Mouse (Mus musculus): ENCODE data around the gene Olfr883. TPM values are rescaled to one million over a fixed set of nuclear protein-coding genes. Genes with fewer than 3 reads are reported as not detected.

The Olfr883 gene
- polyA plus RNA-seq (2012; rRNA removed): not detected in 2 replicates

DNA sequence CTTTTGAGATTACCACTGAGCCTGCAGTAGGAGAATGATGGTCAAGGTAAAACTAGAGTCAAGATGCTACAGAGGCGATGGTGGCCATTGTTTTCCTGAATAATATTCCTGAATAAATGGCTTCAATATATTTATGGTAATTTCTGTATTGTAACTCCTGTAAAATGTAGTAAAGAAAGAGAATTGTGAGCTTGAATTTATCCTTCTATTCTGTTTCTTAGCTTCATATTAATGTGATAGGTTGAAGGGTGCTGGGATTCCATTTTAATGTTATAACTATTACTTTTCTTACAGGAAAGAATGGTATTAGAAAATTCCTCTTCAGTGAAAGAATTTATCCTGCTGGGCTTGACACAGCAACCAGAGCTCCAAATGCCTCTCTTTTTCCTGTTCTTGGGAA is at the start of gene Olfr883:
Olfr883 (plus strand) TSS at position 301 of the 400 bp plus-strand sequence.

DNA sequence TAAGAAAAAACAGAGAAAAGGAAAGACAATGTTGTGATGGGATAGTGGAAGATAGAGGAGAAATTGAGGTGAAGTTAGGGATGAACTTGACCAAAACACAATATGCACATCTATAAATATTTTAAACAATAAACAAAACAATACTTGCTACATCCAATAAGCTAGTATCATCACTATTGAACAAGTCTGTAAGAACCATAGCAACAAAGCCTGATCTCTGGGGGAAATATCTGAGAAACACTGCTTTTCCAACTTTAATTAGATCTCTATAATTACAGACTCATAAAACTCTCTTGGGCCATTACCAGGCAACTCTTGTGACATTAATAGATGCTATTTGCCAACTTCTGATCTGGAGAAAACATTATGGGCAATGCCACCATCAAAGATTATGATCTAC is 34.1 kb upstream of the Olfr883 start, which contains the start of gene Olfr881:
Olfr881 (plus strand) TSS at position 301 of the 400 bp plus-strand sequence.

GRCm38 (mm10) chr9:38046255-38046654 is 20.6 kb downstream of the Olfr883 start, which contains the start of gene Olfr884:
TSS of gene Olfr884 (plus strand) at chr9:38046555.

GRCm38 (mm10) chr9:38061022-38061421 is 35.4 kb downstream of the Olfr883 start, which contains the start of gene Olfr885:
TSS of gene Olfr885 (plus strand) at chr9:38061322.

Other genes starting within 250 kb of the Olfr883 start
- gene Olfr876, start 222.8 kb upstream of the Olfr883 start, polyA plus RNA-seq (2012; rRNA removed): not detected in 2 replicates
- gene Olfr877, start 171.5 kb upstream of the Olfr883 start, polyA plus RNA-seq (2012; rRNA removed): not detected in 2 replicates
- not detected in 2 replicates for gene Olfr145, start 129.1 kb upstream of the Olfr883 start, polyA plus RNA-seq (2012; rRNA removed)
- not detected in 2 replicates for gene Olfr878, start 108.0 kb upstream of the Olfr883 start, polyA plus RNA-seq (2012; rRNA removed)
- gene Olfr881, start 34.0 kb upstream of the Olfr883 start, polyA plus RNA-seq (2012; rRNA removed): not detected in 2 replicates
- not detected in 2 replicates for gene Olfr884, start 20.7 kb downstream of the Olfr883 start, polyA plus RNA-seq (2012; rRNA removed)
- gene Olfr885, start 35.5 kb downstream of the Olfr883 start, polyA plus RNA-seq (2012; rRNA removed): not detected in 2 replicates
- not detected in 2 replicates for gene Olfr887, start 58.3 kb downstream of the Olfr883 start, polyA plus RNA-seq (2012; rRNA removed)
- not detected in 2 replicates for gene Olfr888, start 82.3 kb downstream of the Olfr883 start, polyA plus RNA-seq (2012; rRNA removed)
- gene Olfr889, start 89.4 kb downstream of the Olfr883 start, polyA plus RNA-seq (2012; rRNA removed): not detected in 2 replicates
- gene Olfr890, start 116.7 kb downstream of the Olfr883 start, polyA plus RNA-seq (2012; rRNA removed): not detected in 2 replicates
- gene Olfr891, start 155.0 kb downstream of the Olfr883 start, polyA plus RNA-seq (2012; rRNA removed): not detected in 2 replicates
- gene Olfr893, start 182.6 kb downstream of the Olfr883 start, polyA plus RNA-seq (2012; rRNA removed): not detected in 2 replicates
- not detected in 2 replicates for gene Olfr894, start 192.2 kb downstream of the Olfr883 start, polyA plus RNA-seq (2012; rRNA removed)
- not detected in 2 replicates for gene Olfr143, start 227.0 kb downstream of the Olfr883 start, polyA plus RNA-seq (2012; rRNA removed)
- not detected in 2 replicates for gene Olfr895, start 242.0 kb downstream of the Olfr883 start, polyA plus RNA-seq (2012; rRNA removed)

All from central nervous system, embryonic 14 days (tissue).